Mouse (Mus musculus) heart, postnatal 0 days (tissue): Measurements from ENCODE around the gene Capn6. TPM values are rescaled to one million over a fixed set of nuclear protein-coding genes. Genes with fewer than 3 reads are reported as not detected.

Experiments used
- ATAC-seq: fragments of 200-750 bp; cut with Nextera tagmentation; 2 replicates; pipeline ENCODE4 v1.8.0; 2017; ENCODE audit warnings: low read depth, moderate number of reproducible peaks, moderate library complexity; ENCODE audit not compliant: insufficient read depth
- DNase-seq: peaks from one replicate; pipeline ENCODE4 v3.0.0-alpha.2; 2016; ENCODE audit warnings: low spot score
- H3K27ac ChIP-seq: fragments of 300-500 bp; sonication (generic); 2 replicates; pipeline ENCODE4 v1.5.1; 2014; ENCODE audit warnings: low read depth, mild to moderate bottlenecking
- H3K27me3 ChIP-seq: fragments of 300-500 bp; sonication (generic); 2 replicates; pipeline ENCODE4 v1.6.1; 2014; ENCODE audit warnings: low read length, mixed read lengths; ENCODE audit not compliant: control insufficient read depth, insufficient read depth
- H3K36me3 ChIP-seq: fragments of 300-500 bp; sonication (generic); replicated peaks from 2 replicates; pipeline ENCODE4 v1.6.1; 2014; ENCODE audit warnings: low read length, mixed read lengths; ENCODE audit not compliant: control insufficient read depth, insufficient read depth
- H3K4me1 ChIP-seq: fragments of 300-500 bp; sonication (generic); 2 replicates; pipeline ENCODE4 v1.6.1; 2014; ENCODE audit warnings: antibody characterized with exemption; ENCODE audit not compliant: control insufficient read depth, insufficient read depth
- H3K4me2 ChIP-seq: fragments of 300-500 bp; sonication (generic); 2 replicates; pipeline ENCODE4 v1.6.1; 2014; ENCODE audit warnings: low read depth, mild to moderate bottlenecking, low read length, moderate library complexity
- H3K4me3 ChIP-seq: fragments of 300-500 bp; sonication (generic); 2 replicates; pipeline ENCODE4 v1.5.1; 2014; ENCODE audit warnings: low read depth, low read length
- H3K9ac ChIP-seq: fragments of 300-500 bp; sonication (generic); replicated peaks from 2 replicates; pipeline ENCODE4 v1.6.1; 2014; ENCODE audit warnings: low read depth, low read length, mixed read lengths
- H3K9me3 ChIP-seq: fragments of 300-500 bp; sonication (generic); replicated peaks from 2 replicates; pipeline ENCODE4 v1.6.1; 2016; ENCODE audit warnings: low read length; ENCODE audit not compliant: control insufficient read depth
- CTCF ChIP-seq: IDR thresholded peaks from 2 replicates; pipeline ENCODE4 v1.5.1; 2016; ENCODE audit warnings: antibody characterized with exemption, control low read depth, low read depth
- EP300 ChIP-seq: IDR thresholded peaks from 2 replicates; pipeline ENCODE4 v1.6.1; 2016; ENCODE audit warnings: antibody characterized with exemption, low read depth
- WGBS: fragments of 180-500 bp; shearing (Covaris S2); extraction: QIAGEN DNeasy Blood & Tissue Kit; methylation state at CpG from one replicate; pipeline ENCODE4 v1.1.7; 2014; 5-methylcytosine and 5-hydroxymethylcytosine counted together
- microRNA-seq: library from miRNA; unstranded; fragments of <30 nt; microRNA quantifications from one replicate; pipeline ENCODE4, GENCODE M21; 2016
- polyA plus RNA-seq: library from polyadenylated mRNA; unstranded; fragments of >200 nt; fragmentation: Nextera tagmentation; extraction: Ambion mirVana; gene quantifications from 2 replicates; pipeline ENCODE4 v1.2.1, GENCODE M21; 2015
- total RNA-seq: library from RNA; depleted of rRNA; stranded (reverse); fragments of >200 nt; gene quantifications from 2 replicates; pipeline ENCODE4 v1.2.3, GENCODE M21; 2014; ENCODE audit warnings: low replicate concordance; rRNA removed

Gene Capn6
- total and polyA plus RNA-seq, 2 experiments from 2014 or later, result 31.2 to 39.6 TPM

- Histone ChIP-seq H3K27me3 (no peaks in the 10 kb centered on the region), H3K4me1 (no peaks in the 10 kb centered on the region), H3K9me3 (no peaks in the 10 kb centered on the region), H3K36me3 (no peaks in the 10 kb centered on the region), H3K4me3 (no peak overlapping the region), H3K4me2 (no peak overlapping the region), H3K27ac (no peak overlapping the region), H3K9ac (no peak overlapping the region)
- 88% methylated on average over 2 of the region's 2 CpGs for WGBS
- DNase-seq, result no peak
- TF ChIP-seq CTCF (peak; percentile 26), EP300 (no peak)
- no peak for ATAC-seq
Observed at GRCm38 (mm10) chrX:143818961-143819360, 8.3 kb downstream of the Capn6 start.

- Histone ChIP-seq H3K9me3 (no peaks in the 10 kb centered on the region), H3K4me2 (no peak overlapping the region), H3K4me1 (no peaks in the 10 kb centered on the region), H3K4me3 (no peak overlapping the region), H3K36me3 (no peaks in the 10 kb centered on the region), H3K27me3 (no peaks in the 10 kb centered on the region), H3K9ac (no peak overlapping the region), H3K27ac (no peak overlapping the region)
- TF ChIP-seq CTCF (no peak), EP300 (no peak)
- WGBS, result 62% methylated on average over 1 of the region's 1 CpGs
- no peak for ATAC-seq
- DNase-seq, result no peak
Observed at GRCm38 (mm10) chrX:143815948-143816347, 11.3 kb downstream of the Capn6 start.

- WGBS, result 66% methylated on average over 3 of the region's 3 CpGs
- no peaks in the 10 kb centered on the region for H3K36me3 ChIP-seq
- ATAC-seq (no peak), DNase-seq (no peak)
- H3K4me1 ChIP-seq, result no peaks in the 10 kb centered on the region
- TF ChIP-seq CTCF, result no peak
- no peak for TF ChIP-seq EP300
- no peak overlapping the region for H3K9ac ChIP-seq
- H3K27me3 ChIP-seq, result no peaks in the 10 kb centered on the region
- H3K4me2 ChIP-seq, result no peak overlapping the region
- H3K4me3 ChIP-seq, result no peak overlapping the region
- H3K9me3 ChIP-seq, result no peaks in the 10 kb centered on the region
- no peak overlapping the region for H3K27ac ChIP-seq
Observed at GRCm38 (mm10) chrX:143762556-143762955, 64.7 kb downstream of the Capn6 start.

Small RNAs within 50 kb of the gene (microRNA-seq; reads per million reads assigned to microRNA genes)
- gene Gm47298, result not detected

Other genes starting within 250 kb of the Capn6 start
- not detected in 2 replicates for gene Dcx, start 105.9 kb upstream of the Capn6 start, total RNA-seq
- gene Dcx, start 105.9 kb upstream of the Capn6 start, polyA plus RNA-seq, result 0.05 and 0.10 TPM in 2 replicates